Mouse (Mus musculus): ENCODE data around the gene Gfod1.

Gene Gfod1

DNA sequence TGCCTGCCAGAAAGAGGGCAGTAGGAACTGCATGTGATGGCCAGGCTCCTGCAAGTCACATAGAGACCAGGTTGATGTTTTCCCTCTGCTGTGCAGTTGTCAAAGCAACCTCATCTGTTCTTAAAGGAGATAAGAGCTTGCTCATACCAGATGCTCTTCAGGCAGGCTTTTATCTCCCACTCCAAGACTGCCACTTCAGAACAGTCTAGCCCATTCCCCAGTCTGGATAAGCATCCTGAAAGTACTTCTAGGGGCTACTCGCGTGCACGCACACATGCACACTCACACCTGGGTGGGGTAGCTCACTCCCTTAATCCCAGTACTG lies 68.4 kb downstream of the Gfod1 start:
- in situ Hi-C loops (cut with MboI; ENCODE audit: unreplicated experiment in 2 of 2) = no loop called here

- in situ Hi-C loops (cut with MboI; ENCODE audit: unreplicated experiment in 2 of 2) = no loop called here
Measured at GRCm38 (mm10) chr13:43234869-43235585, 68.9 kb downstream of the Gfod1 start.

DNA sequence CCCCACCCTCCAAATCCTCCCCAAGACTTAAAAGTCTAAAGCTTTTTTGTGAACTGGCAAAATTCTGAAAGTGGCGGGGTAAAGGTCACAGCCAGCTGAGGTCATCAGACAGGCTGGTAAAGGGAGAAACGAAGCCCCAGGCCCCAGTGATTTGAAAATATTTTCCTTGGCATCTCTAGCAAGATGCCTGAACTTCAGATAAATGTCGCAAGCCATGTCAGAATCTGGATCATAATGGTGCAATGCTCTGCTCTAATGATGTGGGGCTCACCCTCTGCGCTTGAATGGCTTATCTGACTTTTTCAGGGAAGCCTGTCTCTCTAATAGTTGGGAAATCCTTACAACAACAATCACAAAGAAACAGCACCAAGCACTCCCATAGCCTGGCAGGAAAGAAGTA lies 70.6 kb downstream of the Gfod1 start:
- in situ Hi-C loops (cut with MboI; ENCODE audit: unreplicated experiment in 2 of 2) = no loop called here

DNA sequence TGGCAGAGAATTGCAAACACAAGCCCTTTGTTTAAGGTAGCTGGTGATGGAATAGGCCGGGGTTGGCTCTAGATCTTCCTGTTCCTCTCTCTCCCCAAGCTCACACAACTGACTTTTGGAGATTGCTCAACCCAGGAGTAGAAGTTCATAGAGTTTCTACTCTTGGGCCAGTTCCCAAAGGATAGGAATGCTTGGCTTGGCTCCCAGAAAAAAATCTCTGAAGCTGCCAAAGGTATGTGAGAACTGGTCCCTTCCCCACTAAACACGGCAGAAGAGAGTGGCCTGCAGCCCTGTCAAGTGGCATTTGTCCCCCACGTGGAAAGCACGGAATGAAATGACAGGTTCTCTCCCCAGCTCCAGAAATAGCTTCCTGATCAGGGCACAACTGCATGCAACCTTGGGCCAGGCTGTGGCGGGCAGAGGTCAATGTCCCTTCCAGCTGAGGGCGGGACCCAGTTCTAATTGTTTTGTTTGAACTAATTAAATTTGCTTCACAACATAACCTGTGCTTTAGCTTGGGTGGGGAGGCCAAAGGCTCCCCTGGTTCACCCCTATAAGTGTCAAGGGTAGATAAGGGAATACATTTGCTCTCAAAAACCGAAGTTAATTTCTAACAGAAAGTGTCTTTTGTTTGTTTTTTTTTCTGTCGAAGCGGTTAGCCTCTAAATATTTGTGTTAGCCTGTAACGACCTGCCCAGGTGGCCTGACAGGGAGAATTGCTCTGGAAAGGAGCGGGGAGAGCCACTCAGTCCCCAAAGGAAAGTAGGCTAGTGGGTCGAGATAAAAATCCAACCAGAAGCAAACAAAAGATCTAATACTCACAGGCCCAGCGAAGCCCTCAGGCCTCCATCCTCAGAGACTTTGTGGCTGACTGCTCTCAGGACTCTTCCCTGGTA lies 71.8 kb downstream of the Gfod1 start:
- in situ Hi-C loops (cut with MboI; ENCODE audit: unreplicated experiment in 2 of 2) = no loop called here

DNA sequence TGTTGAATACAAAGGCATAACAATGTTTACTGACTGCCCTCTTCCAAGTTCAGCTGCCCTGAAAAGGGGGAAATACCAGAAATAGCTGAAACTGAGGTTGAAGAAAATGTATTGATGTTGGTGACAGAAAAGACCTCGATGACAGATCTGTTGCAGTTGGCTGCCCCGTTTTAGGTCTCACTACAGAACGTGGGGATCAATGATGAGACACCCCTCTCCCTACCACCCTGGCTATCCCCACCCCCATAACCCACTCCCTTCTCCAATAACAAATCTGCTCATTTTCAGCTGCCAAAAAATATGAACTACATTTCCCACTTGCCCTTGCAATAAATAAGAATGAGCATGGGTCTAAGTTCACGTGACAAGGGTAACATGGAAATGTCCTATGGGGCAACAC lies 73.1 kb downstream of the Gfod1 start:
- in situ Hi-C loops (cut with MboI; ENCODE audit: unreplicated experiment in 2 of 2) = no loop called here

DNA sequence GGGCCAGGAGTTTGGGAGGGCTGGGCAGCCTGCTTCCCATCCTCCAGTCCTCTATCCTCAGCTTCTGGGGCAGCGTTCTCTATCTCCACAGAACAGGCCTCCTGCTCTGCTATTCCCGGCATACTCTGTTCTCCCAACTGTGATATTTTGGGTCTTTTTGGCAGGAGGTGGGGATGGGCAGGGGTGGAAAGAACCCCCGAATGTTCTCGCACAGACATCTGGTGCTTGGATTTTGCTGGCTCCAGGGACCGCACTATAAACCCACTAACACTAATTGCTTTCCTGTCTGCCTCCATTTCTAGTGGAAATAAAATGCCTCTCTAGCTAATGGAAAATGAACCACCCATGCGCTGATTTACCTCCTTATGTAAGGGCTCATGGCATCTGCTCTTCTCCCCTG lies 73.7 kb downstream of the Gfod1 start:
- in situ Hi-C loops (cut with MboI; ENCODE audit: unreplicated experiment in 2 of 2) = no loop called here

- in situ Hi-C loops (cut with MboI; ENCODE audit: unreplicated experiment in 2 of 2) = no loop called here
Measured at GRCm38 (mm10) chr13:43229767-43230166, 74.2 kb downstream of the Gfod1 start.

DNA sequence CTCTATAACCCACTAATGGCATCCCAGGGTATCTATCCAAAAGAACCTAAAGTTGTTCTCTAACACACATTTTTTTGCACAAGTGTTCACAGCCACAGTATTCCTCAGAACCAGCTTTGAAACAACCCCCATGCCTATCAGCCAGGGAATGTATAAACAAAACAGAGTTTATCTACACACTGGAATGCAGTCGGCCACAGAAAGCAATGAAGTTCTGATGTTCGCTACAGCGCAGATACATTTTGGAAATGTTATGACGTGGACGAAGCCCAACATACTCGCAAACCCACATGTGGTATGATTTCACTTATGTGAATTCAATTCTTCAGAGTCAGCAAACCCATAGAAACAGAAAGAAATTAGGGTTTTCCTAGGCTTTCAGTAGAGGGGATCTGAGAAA lies 75.8 kb downstream of the Gfod1 start:
- in situ Hi-C loops (cut with MboI; ENCODE audit: unreplicated experiment in 2 of 2) = no loop called here

DNA sequence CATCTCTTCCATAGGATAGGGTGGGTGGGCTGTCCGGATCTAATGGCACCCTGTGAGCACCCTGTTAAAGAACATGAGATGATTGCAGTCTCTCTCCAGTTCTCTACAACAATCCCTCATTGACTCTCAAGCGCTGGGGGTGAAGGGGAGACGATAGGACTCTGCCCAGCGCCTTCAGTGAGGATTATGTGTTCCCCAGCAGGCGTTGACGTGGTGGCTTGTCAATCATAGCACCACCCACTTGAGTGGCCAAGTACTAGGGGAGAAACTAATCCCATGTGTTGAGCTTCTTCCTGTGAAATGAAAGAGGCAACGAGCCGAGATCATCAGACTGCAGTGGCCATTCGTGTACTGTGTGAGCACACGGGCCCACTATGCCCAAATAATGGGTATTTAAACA lies 77.9 kb downstream of the Gfod1 start:
- in situ Hi-C loops (cut with MboI; ENCODE audit: unreplicated experiment in 2 of 2) = no loop called here

- in situ Hi-C loops (cut with MboI; ENCODE audit: unreplicated experiment in 2 of 2) = no loop called here
Measured at GRCm38 (mm10) chr13:43225161-43225560, 78.8 kb downstream of the Gfod1 start.

DNA sequence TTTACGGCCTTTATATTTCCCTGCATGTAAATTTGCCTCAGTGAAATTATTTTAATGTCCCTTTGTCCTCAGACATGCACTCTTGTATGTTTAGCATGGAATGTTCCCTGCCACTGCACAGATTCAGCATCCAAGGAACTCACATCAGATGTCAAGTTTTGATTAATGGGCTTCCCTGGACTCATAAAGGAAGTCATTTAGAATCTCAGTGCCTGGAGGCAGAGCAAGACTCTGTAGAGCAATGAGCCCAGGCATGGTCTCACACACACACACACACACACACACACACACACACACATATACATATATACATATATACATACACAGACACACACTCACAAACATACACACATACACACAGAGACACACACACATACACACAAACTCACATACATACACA lies 81.9 kb downstream of the Gfod1 start:
- in situ Hi-C loops (cut with MboI; ENCODE audit: unreplicated experiment in 2 of 2) = no loop called here

DNA sequence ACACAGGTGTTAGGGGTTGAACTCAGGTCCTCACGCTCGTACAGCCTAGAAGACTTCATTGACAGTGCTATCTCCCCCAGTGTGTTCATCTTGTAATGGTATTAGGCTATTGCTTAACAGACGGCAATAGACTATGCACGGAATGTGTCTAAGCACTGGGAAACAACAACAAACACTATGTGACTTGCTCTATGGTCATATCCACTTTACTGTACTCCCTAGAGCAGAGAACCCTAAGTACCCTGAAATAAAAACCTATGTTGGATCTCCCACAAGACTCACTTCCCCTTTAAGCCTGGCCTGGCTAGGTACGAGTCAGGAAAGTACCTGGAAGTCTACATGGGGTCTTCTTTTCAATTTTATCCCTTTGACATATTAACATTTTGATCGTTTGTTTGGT lies 82.7 kb downstream of the Gfod1 start:
- in situ Hi-C loops (cut with MboI; ENCODE audit: unreplicated experiment in 2 of 2) = no loop called here

GRCm38 (mm10) chr13:43220635-43221034 lies 83.3 kb downstream of the Gfod1 start:
- in situ Hi-C loops (cut with MboI; ENCODE audit: unreplicated experiment in 2 of 2) = no loop called here

GRCm38 (mm10) chr13:43218764-43219163 lies 85.2 kb downstream of the Gfod1 start:
- in situ Hi-C loops (cut with MboI; ENCODE audit: unreplicated experiment in 2 of 2) = no loop called here

GRCm38 (mm10) chr13:43218284-43218683 lies 85.7 kb downstream of the Gfod1 start:
- in situ Hi-C loops (cut with MboI; ENCODE audit: unreplicated experiment in 2 of 2) = no loop called here

- in situ Hi-C loops (cut with MboI; ENCODE audit: unreplicated experiment in 2 of 2) = no loop called here
Measured at GRCm38 (mm10) chr13:43217686-43218085, 86.3 kb downstream of the Gfod1 start.

DNA sequence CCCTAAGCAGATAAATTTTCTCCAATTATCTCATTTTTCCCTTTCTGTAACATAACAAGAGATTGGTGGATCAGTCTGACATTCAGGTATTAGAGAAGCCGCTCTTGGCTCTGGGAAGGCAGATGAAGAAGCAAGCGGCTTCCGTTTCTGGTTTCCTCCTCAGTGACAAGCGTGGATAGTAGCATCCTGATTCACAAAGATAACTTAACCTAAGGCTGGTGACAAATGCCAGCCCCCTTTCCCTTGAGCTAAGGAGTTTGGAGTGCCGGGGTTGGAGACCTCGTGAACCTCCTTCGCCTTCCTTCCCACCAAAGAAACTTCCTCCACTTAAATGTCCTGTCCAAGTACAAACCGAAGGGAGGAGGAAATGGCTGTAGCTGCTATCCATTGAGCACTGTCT lies 86.9 kb downstream of the Gfod1 start:
- in situ Hi-C loops (cut with MboI; ENCODE audit: unreplicated experiment in 2 of 2) = no loop called here

- in situ Hi-C loops (cut with MboI; ENCODE audit: unreplicated experiment in 2 of 2) = no loop called here
Measured at GRCm38 (mm10) chr13:43215994-43216706, 87.8 kb downstream of the Gfod1 start.

GRCm38 (mm10) chr13:43215144-43215993 lies 88.6 kb downstream of the Gfod1 start:
- in situ Hi-C loops (cut with MboI; ENCODE audit: unreplicated experiment in 2 of 2) = no loop called here

GRCm38 (mm10) chr13:43212338-43212737 lies 91.6 kb downstream of the Gfod1 start:
- in situ Hi-C loops (cut with MboI; ENCODE audit: unreplicated experiment in 2 of 2) = no loop called here

- in situ Hi-C loops (cut with MboI; ENCODE audit: unreplicated experiment in 2 of 2) = no loop called here
Measured at GRCm38 (mm10) chr13:43210956-43211355, 93.0 kb downstream of the Gfod1 start.
